Mouse (Mus musculus) urinary bladder, postnatal 10 days (tissue): ENCODE measurements around the gene Olfr495.

Experiments used
- DNase-seq: peaks from one replicate; pipeline ENCODE4 v3.0.0; 2022; ENCODE audit warnings: low spot score

Gene Olfr495

DNA sequence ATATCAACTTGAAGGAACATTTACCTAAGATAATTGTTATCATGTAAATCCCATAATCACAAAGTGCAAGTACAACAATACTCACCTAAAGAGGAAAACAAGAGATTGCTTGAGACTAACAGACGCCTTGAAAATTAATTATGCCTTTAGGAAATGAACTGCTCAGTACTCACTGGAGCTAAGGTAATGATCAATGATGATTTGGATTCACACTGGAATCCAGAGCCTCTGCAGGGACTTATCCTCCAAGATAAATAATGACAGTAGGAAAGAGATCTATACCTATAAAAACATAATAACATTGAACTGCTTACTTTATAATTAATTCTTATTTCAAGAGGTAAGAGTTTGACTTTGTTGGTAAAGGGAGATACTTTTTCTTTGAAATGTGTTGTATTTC is at the start of gene Olfr495:
Gene Olfr495 (plus strand): TSS at position 301 of the 400 bp plus-strand sequence.
- DNase-seq, result no peak

DNA sequence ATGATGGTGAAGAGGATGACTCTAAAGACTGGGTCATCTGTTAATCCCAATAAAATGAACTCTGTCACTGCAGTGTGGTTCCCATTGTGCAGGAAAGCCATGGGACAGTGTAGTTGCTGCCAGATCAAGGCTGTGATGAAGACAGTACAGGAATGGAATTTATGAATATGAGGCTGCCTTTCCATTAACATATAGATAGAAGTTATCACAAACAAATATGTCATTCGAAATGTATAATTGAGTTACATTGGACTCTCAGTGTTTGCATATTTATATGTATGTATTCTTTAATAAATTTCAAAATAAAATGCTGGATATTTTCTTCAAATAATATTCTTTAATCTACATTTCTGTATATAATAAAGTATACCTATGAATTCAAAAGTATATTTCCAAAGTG is 46.1 kb upstream of the Olfr495 start, which contains the start of gene Olfr493:
Gene Olfr493 (minus strand): TSS at position 101 of the 400 bp plus-strand sequence.
- no peak for DNase-seq

- DNase-seq, result no peak
Observed at GRCm38 (mm10) chr7:108365035-108365434, 27.9 kb upstream of the Olfr495 start, which contains the start of gene Olfr494. Olfr494 (plus strand) TSS chr7:108365335.

DNA sequence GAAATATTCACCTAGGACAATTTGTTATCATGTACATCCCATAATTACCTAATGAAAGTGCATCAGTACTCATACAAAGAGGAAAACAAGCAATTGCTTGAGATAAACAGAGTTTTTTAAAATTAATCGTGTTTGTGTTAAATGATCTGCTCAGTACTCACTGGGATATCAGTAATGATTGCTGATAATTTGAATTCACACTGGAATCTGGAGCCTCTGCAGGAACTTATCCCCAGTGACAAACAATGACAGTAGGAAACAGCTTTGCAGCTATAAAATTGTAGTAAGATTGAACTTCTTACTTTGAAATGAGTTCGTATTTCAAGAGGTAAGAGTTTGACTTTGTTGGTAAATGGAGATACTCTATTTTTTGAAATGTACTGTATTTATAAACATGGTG is 27.2 kb downstream of the Olfr495 start, which contains the start of gene Olfr497:
Gene Olfr497 (plus strand): TSS at position 301 of the 400 bp plus-strand sequence.
- DNase-seq, result no peak
